14 mouse cellular contexts compared by ENCODE assay signal in genomic region chr9:23125761-23126704, GRCm38 (mm10).
DNase-seq lines count a peak whose midpoint lies in the region; ATAC-seq lines count a peak whose summit lies in the region.
"Had no signal": no experiment of that assay in that cellular context is flagged by ENCODE, and none has a peak within 500 bp of the region (broad histone marks: within the 10 kb centered on the region; RNA-seq: fewer than 3 reads in every experiment).

No protein-coding gene starts in this region.

- H3K9ac ChIP-seq in hindbrain, embryonic 13.5 days: no peak overlapping the region
- no peak overlapping the region for H3K9ac ChIP-seq in embryonic facial prominence, embryonic 14.5 days (ENCODE audit: low read depth, low read length)
- H3K9ac ChIP-seq in hindbrain, embryonic 15.5 days: no peak overlapping the region
- no peak overlapping the region for H3K9ac ChIP-seq in midbrain, embryonic 15.5 days

- H3K27ac ChIP-seq in hindbrain, embryonic 10.5 days: peak overlapping the region; percentile 62
- no peak overlapping the region for H3K27ac ChIP-seq in hindbrain, embryonic 13.5 days
- H3K27ac ChIP-seq in embryonic facial prominence, embryonic 14.5 days (replicated peaks; ENCODE audit: low read depth, low read length): peak overlapping the region; percentile 1; the same call in 1 of the 2 replicates
- 0 out of 2 replicates have a peak overlapping the region, but pooled peaks have one; percentile 34 for H3K27ac ChIP-seq in hindbrain, embryonic 15.5 days (replicated peaks)
- 0 out of 2 replicates have a peak overlapping the region, but pooled peaks have one; percentile 19 for H3K27ac ChIP-seq in midbrain, embryonic 15.5 days

- H3K36me3 ChIP-seq in hindbrain, embryonic 10.5 days: no peaks in the 10 kb centered on the region
- H3K36me3 ChIP-seq in hindbrain, embryonic 13.5 days: no peaks in the 10 kb centered on the region
- no peaks in the 10 kb centered on the region for H3K36me3 ChIP-seq in embryonic facial prominence, embryonic 14.5 days (ENCODE audit: control insufficient read depth, insufficient read depth, low read length)
- no peaks in the 10 kb centered on the region for H3K36me3 ChIP-seq in hindbrain, embryonic 15.5 days
- no peaks in the 10 kb centered on the region for H3K36me3 ChIP-seq in midbrain, embryonic 15.5 days (replicated peaks)

- H3K4me1 ChIP-seq in hindbrain, embryonic 10.5 days (replicated peaks): peaks cover 26% of the 10 kb centered on the region
- H3K4me1 ChIP-seq in hindbrain, embryonic 13.5 days (replicated peaks): peaks cover 24% of the 10 kb centered on the region
- peaks cover 15% of the 10 kb centered on the region for H3K4me1 ChIP-seq in embryonic facial prominence, embryonic 14.5 days (ENCODE audit: control insufficient read depth, insufficient read depth, low read length)
- peaks cover 18% of the 10 kb centered on the region for H3K4me1 ChIP-seq in hindbrain, embryonic 15.5 days (replicated peaks)
- peaks cover 21% of the 10 kb centered on the region for H3K4me1 ChIP-seq in midbrain, embryonic 15.5 days

- no peaks in the 10 kb centered on the region for H3K9me3 ChIP-seq in hindbrain, embryonic 10.5 days
- H3K9me3 ChIP-seq in hindbrain, embryonic 13.5 days: no peaks in the 10 kb centered on the region
- no peaks in the 10 kb centered on the region for H3K9me3 ChIP-seq in embryonic facial prominence, embryonic 14.5 days (ENCODE audit: control insufficient read depth, low read length)
- H3K9me3 ChIP-seq in hindbrain, embryonic 15.5 days: no peaks in the 10 kb centered on the region
- no peaks in the 10 kb centered on the region for H3K9me3 ChIP-seq in midbrain, embryonic 15.5 days

- ATAC-seq in hindbrain, embryonic 13.5 days (ENCODE audit: low FRiP score): no peak
- peak; percentile 71; the same call in 1 of the 2 replicates for ATAC-seq in embryonic facial prominence, embryonic 14.5 days (ENCODE audit: low read depth)
- peak; percentile 49; the same call in 1 of the 2 replicates for ATAC-seq in hindbrain, embryonic 15.5 days (ENCODE audit: low FRiP score, low read depth)
- ATAC-seq in midbrain, embryonic 15.5 days (replicated peaks): 0 out of 2 replicates have a peak, but pooled peaks have one; percentile 11

- DNase-seq in hindbrain, embryonic 10.5 days (ENCODE audit: low spot score): no peak
- DNase-seq in embryonic facial prominence, embryonic 14.5 days (ENCODE audit: low spot score): peak; percentile 58
- DNase-seq in heart, postnatal 4 days: no peak
- no peak for DNase-seq in gastrocnemius, postnatal 4 days (ENCODE audit: low spot score in 2 of 2)
- DNase-seq in T-cell, adult 2 months (ENCODE audit: low spot score): no peak
- DNase-seq: adrenal gland, adult 2 months; cerebellum, adult 11 months; gastrocnemius, postnatal 36 days; kidney, postnatal 4 days; lung, adult 18-20 months had no signal

- no peak overlapping the region for H3K4me3 ChIP-seq in hindbrain, embryonic 10.5 days
- no peak overlapping the region for H3K4me3 ChIP-seq in hindbrain, embryonic 13.5 days
- H3K4me3 ChIP-seq in embryonic facial prominence, embryonic 14.5 days (ENCODE audit: low read depth, low read length): no peak overlapping the region
- H3K4me3 ChIP-seq in hindbrain, embryonic 15.5 days: no peak overlapping the region
- no peak overlapping the region for H3K4me3 ChIP-seq in midbrain, embryonic 15.5 days
- H3K4me3 ChIP-seq: erythroblast, embryonic 14.5 days had no signal

- WGBS in hindbrain, embryonic 10.5 days: 44% methylated on average over 10 of the region's 10 CpGs
- 50% methylated on average over 10 of the region's 10 CpGs for WGBS in hindbrain, embryonic 13.5 days
- 24% methylated on average over 10 of the region's 10 CpGs for WGBS in embryonic facial prominence, embryonic 14.5 days
- whole genome bisulfite sequencing in hindbrain, embryonic 15.5 days: 39% methylated on average over 10 of the region's 10 CpGs
- 28% methylated on average over 10 of the region's 10 CpGs for WGBS in midbrain, embryonic 15.5 days

- no peak overlapping the region for H3K4me2 ChIP-seq in hindbrain, embryonic 13.5 days
- H3K4me2 ChIP-seq in embryonic facial prominence, embryonic 14.5 days (ENCODE audit: low read depth, low read length): peak overlapping the region; percentile 20; the same call in 1 of the 2 replicates
- no peak overlapping the region for H3K4me2 ChIP-seq in hindbrain, embryonic 15.5 days
- no peak overlapping the region for H3K4me2 ChIP-seq in midbrain, embryonic 15.5 days

- H3K27me3 ChIP-seq in hindbrain, embryonic 10.5 days (ENCODE audit: insufficient read depth, poor library complexity, severe bottlenecking): no peaks in the 10 kb centered on the region
- H3K27me3 ChIP-seq in hindbrain, embryonic 13.5 days: no peaks in the 10 kb centered on the region
- H3K27me3 ChIP-seq in embryonic facial prominence, embryonic 14.5 days (replicated peaks; ENCODE audit: control insufficient read depth, insufficient read depth, low read length): no peaks in the 10 kb centered on the region
- no peaks in the 10 kb centered on the region for H3K27me3 ChIP-seq in hindbrain, embryonic 15.5 days
- H3K27me3 ChIP-seq in midbrain, embryonic 15.5 days (replicated peaks): no peaks in the 10 kb centered on the region
